Mouse (Mus musculus) small intestine, adult 2 months (tissue): ENCODE results near the gene Diras2. TPM values are rescaled to one million over a fixed set of nuclear protein-coding genes. Genes with fewer than 3 reads are reported as not detected.

Experiments used
- H3K27ac ChIP-seq: fragments of 200-500 bp; 2 replicates; pipeline ENCODE4 v1.5.1; 2012; ENCODE audit warnings: low read depth, low read length, control low read depth, inconsistent platforms; ENCODE audit not compliant: insufficient read depth
- H3K27me3 ChIP-seq: fragments of 200-500 bp; 2 replicates; pipeline ENCODE4 v1.6.1; 2012; ENCODE audit warnings: mild to moderate bottlenecking, moderate library complexity, low read length, inconsistent platforms; ENCODE audit not compliant: control insufficient read depth, insufficient read depth
- H3K36me3 ChIP-seq: fragments of 200-500 bp; 2 replicates; pipeline ENCODE4 v1.6.1; 2012; ENCODE audit warnings: mild to moderate bottlenecking, low read length, control low read depth, inconsistent platforms; ENCODE audit not compliant: control insufficient read depth, insufficient read depth
- H3K4me1 ChIP-seq: fragments of 200-500 bp; 2 replicates; pipeline ENCODE4 v1.6.1; 2012; ENCODE audit warnings: low read length, inconsistent platforms, mixed read lengths; ENCODE audit not compliant: control insufficient read depth, insufficient read depth, insufficient read length
- H3K4me3 ChIP-seq: fragments of 200-500 bp; 2 replicates; pipeline ENCODE4 v1.5.1; 2012; ENCODE audit warnings: low read depth, mild to moderate bottlenecking, control low read depth, inconsistent platforms, low read length, moderate library complexity
- CTCF ChIP-seq: fragments of 200-500 bp; IDR thresholded peaks from 2 replicates; pipeline ENCODE4 v1.5.1; 2012; ENCODE audit warnings: low read depth, mild to moderate bottlenecking, control low read depth, inconsistent platforms, low read length, moderate library complexity, mixed read lengths; ENCODE audit not compliant: insufficient replicate concordance, insufficient read length; ENCODE audit errors: extremely low read depth
- POLR2A ChIP-seq: fragments of 200-500 bp; IDR thresholded peaks from 2 replicates; pipeline ENCODE4 v1.6.1; 2012; ENCODE audit warnings: low read depth, mild to moderate bottlenecking, control low read depth, inconsistent platforms, low read length, moderate library complexity
- WGBS: fragments of 180-500 bp; shearing (Covaris S2); methylation state at CpG from one replicate; pipeline ENCODE4 v1.1.7; 2018; 5-methylcytosine and 5-hydroxymethylcytosine counted together
- polyA plus RNA-seq: library from polyadenylated mRNA; depleted of rRNA; stranded (reverse); fragments of >200 nt; gene quantifications from 2 replicates; pipeline ENCODE4 v1.2.3, GENCODE M21; 2012

Diras2 gene
- polyA plus RNA-seq, 1 experiment: 0.44 TPM

DNA sequence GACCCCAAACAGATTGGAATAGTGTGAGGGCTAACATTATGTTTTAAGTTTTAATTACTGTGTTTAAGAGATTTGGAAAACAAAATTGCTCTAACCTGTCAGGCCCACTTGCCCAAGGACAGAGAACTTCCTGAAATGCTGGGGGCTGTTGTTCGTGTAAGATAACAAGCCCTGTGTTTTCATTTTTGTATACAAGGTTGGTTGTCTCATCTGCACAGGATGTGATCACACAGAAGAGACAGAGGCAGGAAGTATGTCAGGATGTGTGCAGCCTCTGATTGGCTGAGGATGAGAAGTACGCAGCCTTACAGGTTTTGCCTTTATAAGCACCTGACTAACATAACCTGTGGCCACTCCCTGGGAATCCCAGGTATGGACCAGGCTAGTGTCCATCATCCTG is 43.2 kb upstream of the Diras2 start:
- H3K4me1 ChIP-seq: no peaks in the 10 kb centered on the region; the same call in none of the 2 replicates
- 81% methylated on average over 2 of the region's 2 CpGs for WGBS
- no peaks in the 10 kb centered on the region for H3K36me3 ChIP-seq
- no peak overlapping the region for H3K27ac ChIP-seq
- TF ChIP-seq POLR2A (no peak), CTCF (no peak)
- H3K4me3 ChIP-seq: no peak overlapping the region
- no peaks in the 10 kb centered on the region for H3K27me3 ChIP-seq

DNA sequence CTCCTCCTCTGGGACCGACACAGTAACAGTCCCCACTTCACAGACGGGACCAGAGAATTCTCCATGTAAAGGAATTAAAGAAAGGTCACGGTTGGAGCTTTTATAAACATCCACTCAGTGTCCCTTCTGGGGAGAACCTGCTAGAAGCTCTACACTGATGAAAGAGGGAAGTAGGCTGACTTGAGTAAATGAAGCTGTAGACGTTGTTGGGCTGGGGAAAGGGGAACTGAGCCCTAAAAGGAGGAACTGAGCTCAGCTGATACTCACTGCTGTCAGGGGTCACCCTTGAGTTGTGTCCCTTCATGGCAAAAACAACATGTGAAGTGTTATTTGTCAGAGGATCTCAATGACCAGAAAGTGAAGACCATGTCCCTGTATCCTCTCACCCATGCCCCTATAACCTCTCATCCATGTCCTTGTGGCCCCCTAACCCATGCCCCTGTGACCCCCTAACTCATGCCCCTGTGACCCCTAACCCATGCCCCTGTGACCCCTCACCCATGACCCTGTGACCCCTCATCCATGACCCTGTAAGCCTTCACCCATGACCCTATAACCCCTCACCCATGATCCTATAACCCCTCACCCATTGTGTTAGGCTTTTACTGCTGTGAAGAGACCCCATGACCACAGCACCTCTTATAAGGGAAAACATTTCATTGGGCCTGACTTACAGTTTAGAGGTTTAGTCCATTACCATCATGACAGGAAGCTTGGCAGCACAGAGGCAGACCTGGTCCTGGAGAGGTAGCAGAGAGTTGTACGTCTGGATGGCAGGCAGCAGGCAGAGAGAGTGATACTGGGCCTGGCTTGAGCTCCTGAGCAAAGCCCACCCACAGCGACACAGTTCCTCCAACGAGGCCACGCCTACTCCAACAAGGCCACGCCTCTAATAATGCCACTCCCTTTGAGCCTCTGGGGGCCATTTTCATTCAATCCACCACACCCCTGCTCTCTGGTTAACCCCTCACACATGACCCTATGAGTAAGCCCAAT is 41.7 kb upstream of the Diras2 start:
- TF ChIP-seq POLR2A (no peak), CTCF (no peak)
- Histone ChIP-seq H3K27ac (peak overlapping the region; percentile 82), H3K4me3 (no peak overlapping the region), H3K36me3 (no peaks in the 10 kb centered on the region), H3K4me1 (no peaks in the 10 kb centered on the region; the same call in none of the 2 replicates), H3K27me3 (no peaks in the 10 kb centered on the region)
- WGBS: 69% methylated on average over 9 of the region's 9 CpGs

DNA sequence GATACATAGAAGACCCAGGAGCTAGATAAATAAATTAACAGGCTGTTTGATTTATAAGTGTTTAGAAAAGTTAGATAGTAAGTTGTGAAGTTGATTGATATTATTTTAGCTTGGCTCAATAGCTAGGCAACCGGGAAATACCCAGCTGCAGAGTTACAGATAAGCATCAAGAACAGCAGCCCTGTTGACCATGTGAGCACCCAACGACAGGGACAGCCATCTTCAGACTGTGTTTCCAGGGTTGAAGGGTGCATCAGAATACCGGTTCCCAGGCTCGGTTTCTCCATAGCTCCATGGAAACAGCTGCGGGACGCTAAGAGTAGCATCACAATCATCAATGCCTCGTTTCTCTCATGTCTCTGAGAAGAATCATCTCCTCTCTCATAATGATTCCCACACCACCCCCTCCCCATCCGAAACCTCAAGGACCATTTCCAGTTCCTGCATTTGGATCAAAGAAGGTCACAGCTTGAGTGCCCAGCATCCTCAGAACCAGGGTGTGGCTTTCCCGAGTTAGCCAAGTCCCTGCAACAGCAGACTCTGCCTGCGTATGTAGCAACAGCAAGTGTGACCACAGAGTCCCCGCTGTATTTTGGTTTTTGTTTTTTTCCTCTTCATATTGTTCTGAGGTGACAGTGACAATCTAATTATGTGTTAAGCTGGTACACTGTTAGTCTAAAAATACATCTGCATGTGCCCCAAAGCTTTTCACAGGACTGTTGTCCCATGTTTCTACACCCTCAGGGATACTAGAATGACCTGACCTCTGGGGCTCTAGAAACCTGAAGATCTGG is 40.7 kb upstream of the Diras2 start:
- H3K4me1 ChIP-seq: no peaks in the 10 kb centered on the region; the same call in none of the 2 replicates
- WGBS: 53% methylated on average over 11 of the region's 11 CpGs
- no peaks in the 10 kb centered on the region for H3K27me3 ChIP-seq
- H3K36me3 ChIP-seq: no peaks in the 10 kb centered on the region
- TF ChIP-seq CTCF (no peak), POLR2A (no peak)
- no peak overlapping the region for H3K4me3 ChIP-seq
- peak overlapping the region; percentile 70 for H3K27ac ChIP-seq

DNA sequence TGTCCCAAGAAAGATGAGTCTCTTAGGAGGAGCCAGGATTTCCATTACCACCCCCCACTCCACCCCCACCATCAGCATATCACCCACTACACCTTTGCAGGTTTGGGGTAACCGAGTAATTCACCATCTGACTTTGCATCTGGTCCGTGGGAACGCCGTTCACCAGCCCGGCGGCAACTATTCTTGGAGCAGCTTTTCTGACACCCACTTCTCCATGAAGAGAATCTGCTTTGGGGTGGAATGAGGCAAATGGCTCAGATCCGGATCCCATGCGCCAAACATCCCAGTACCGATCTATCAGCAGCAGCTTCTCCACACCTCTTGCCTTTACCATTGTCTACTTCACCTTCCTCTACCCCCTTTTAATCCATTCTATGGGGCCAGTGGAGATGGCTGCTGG is 39.2 kb upstream of the Diras2 start:
- no peak for TF ChIP-seq CTCF
- no peak for TF ChIP-seq POLR2A
- Histone ChIP-seq H3K27me3 (no peaks in the 10 kb centered on the region), H3K4me1 (no peaks in the 10 kb centered on the region; the same call in none of the 2 replicates), H3K27ac (no peak overlapping the region), H3K36me3 (no peaks in the 10 kb centered on the region), H3K4me3 (no peak overlapping the region)
- WGBS: 94% methylated on average over 9 of the region's 9 CpGs

DNA sequence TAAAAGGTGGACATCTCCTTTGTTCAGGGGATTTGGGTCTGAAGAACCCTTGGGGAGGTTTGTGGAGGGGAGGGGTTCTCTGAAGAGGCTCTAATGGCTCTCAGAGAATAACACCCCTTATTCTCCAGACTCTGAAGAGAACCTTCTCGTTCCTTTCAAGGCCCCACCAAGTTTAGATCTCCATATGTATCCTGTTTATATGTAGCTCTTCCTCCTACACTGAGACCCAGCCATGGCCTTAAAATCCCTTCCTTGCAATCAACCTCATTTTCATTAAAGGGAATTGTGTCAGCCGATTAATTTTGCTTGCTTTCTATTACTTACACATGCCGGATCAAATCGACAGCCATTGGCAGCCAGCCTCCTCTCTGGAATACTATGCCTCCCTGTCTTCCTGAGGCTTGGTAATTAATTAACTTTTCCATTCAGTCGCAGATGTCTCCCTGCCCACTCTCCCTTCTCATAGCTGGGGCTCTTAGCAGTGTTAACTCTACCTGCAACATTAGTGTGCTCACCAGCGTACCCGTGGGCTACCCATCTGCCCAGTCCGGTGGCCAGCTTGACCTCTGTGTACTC is 38.2 kb upstream of the Diras2 start:
- no peak for TF ChIP-seq POLR2A
- TF ChIP-seq CTCF: no peak
- Histone ChIP-seq H3K27ac (no peak overlapping the region), H3K4me3 (no peak overlapping the region), H3K27me3 (no peaks in the 10 kb centered on the region), H3K36me3 (no peaks in the 10 kb centered on the region), H3K4me1 (no peaks in the 10 kb centered on the region; the same call in none of the 2 replicates)
- 37% methylated on average over 8 of the region's 8 CpGs for WGBS

DNA sequence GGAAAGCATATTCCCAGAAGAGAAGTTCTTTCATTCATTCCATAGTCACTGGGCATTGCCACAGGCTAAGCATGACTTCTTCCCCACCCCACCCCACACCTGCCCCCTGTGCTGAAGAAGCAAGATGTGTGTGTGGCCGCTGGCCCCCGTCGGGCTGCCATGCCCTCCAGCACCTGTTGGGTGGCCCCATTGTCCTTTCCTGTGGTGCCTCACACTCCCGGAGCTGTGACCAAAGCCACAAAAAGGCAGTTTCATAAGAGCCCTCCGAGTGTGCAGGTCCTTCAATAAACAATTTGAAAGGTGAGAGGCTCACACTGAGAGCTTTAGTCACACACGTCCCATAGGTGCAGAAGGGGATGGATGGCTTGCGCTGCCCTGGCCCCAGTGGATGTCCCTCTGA is 35.7 kb upstream of the Diras2 start:
- no peaks in the 10 kb centered on the region for H3K36me3 ChIP-seq
- no peaks in the 10 kb centered on the region; the same call in none of the 2 replicates for H3K4me1 ChIP-seq
- H3K27ac ChIP-seq: no peak overlapping the region
- no peaks in the 10 kb centered on the region for H3K27me3 ChIP-seq
- TF ChIP-seq CTCF (no peak), POLR2A (no peak)
- 79% methylated on average over 7 of the region's 7 CpGs for WGBS
- H3K4me3 ChIP-seq: no peak overlapping the region
